Mouse (Mus musculus): Measurements from ENCODE around the gene Cylc2. TPM values are rescaled to one million over a fixed set of nuclear protein-coding genes. Genes with fewer than 3 reads are reported as not detected.

Cylc2 gene
- polyA plus RNA-seq (2015; fragmentation: Nextera tagmentation; extraction: Ambion mirVana), result not detected in 2 replicates

GRCm38 (mm10) chr4:51216378-51216777 is at the start of gene Cylc2:
Cylc2 (plus strand) TSS chr4:51216678.
- WGBS, result 78% methylated on average over 1 of the region's 1 CpGs

More at GRCm38 (mm10) chr4:51216378-51216777, at the start of gene Cylc2:
- Histone ChIP-seq H3K9me3 (ENCODE audit: control insufficient read depth) (no peaks in the 10 kb centered on the region), H3K9ac (ENCODE audit: low read depth, low read length) (no peak within 1 kb of the TSS), H3K4me1 (replicated peaks; ENCODE audit: control insufficient read depth, insufficient read depth, low read length) (no peaks in the 10 kb centered on the region), H3K36me3 (ENCODE audit: control insufficient read depth, insufficient read depth) (no peaks in the 10 kb centered on the region), H3K27ac (ENCODE audit: low read depth, low read length) (no peak within 1 kb of the TSS), H3K4me3 (ENCODE audit: low read depth, low read length) (no peak within 1 kb of the TSS), H3K27me3 (replicated peaks; ENCODE audit: control insufficient read depth, insufficient read depth, low read length) (no peaks in the 10 kb centered on the region), H3K4me2 (replicated peaks; ENCODE audit: low read depth) (no peak within 1 kb of the TSS)
- TF ChIP-seq CTCF (IDR thresholded peaks at IDR 0.05; ENCODE audit: low read depth), result no peak
- no peak for ATAC-seq
